10 mouse cellular contexts compared by ENCODE assay signal in genomic region chr15:84183967-84184366, GRCm38 (mm10). TPM values are rescaled to one million over a fixed set of nuclear protein-coding genes. Genes with fewer than 3 reads are reported as not detected.
DNase-seq lines count a peak whose midpoint lies in the region; ATAC-seq lines count a peak whose summit lies in the region.
"Had no signal": no experiment of that assay in that cellular context is flagged by ENCODE, and none has a peak within 500 bp of the region (broad histone marks: within the 10 kb centered on the region; RNA-seq: fewer than 3 reads in every experiment).

No protein-coding gene starts in this region.

- peak; percentile 18 for DNase-seq in gastrocnemius, adult 18-20 months (ENCODE audit: low spot score)
- DNase-seq in gastrocnemius, postnatal 25 days: no peak
- DNase-seq in ovary, adult 18-20 months (ENCODE audit: low spot score): peak; percentile 60
- DNase-seq in ovary, postnatal 36 days (ENCODE audit: low spot score): no peak
- peak; percentile 37 for DNase-seq in yolk sac, embryonic 10.5 days (ENCODE audit: low spot score)
- DNase-seq in spleen, postnatal 4 days (ENCODE audit: low spot score in 2 of 2): no peak
- DNase-seq in left cerebral cortex, postnatal 14 days (ENCODE audit: low spot score in 2 of 2): no peak
- DNase-seq: cerebellum, adult 18-20 months had no signal

- peak; percentile 33 to 38 for ATAC-seq in hematopoietic stem cell, adult 5-6 weeks (replicated peaks in 1 of 2; ENCODE audit: insufficient read depth in 1 of 2, low FRiP score in 2 of 2, low TSS enrichment in 1 of 2, low read depth in 1 of 2, poor library complexity in 2 of 2, severe bottlenecking in 2 of 2)
- ATAC-seq: forebrain, embryonic 13.5 days had no signal

- intact Hi-C loops in left cerebral cortex, postnatal 14 days (cut with DNase I): no loop called here

RNA-seq across cellular contexts. Expression of gene Samm50, which starts 8.1 kb away (rescaled TPM):
- 100 to 1,000 TPM; 174 to 210 TPM for total RNA-seq in gastrocnemius, adult 18-20 months (2021)
- total RNA-seq in gastrocnemius, postnatal 25 days (2021): 100 to 1,000 TPM; 171 to 173 TPM
- total RNA-seq in hematopoietic stem cell, adult 5-6 weeks (2017): 18.6 and 32.5 TPM in 2 replicates
- total RNA-seq in left cerebral cortex, postnatal 14 days (2021): 10 to 100 TPM; 87.9 to 94.6 TPM

RNA-seq across cellular contexts. Expression of gene Pnpla3, which starts 16.3 kb away (rescaled TPM):
- 10 to 100 TPM in 1 of 2 experiments, 1 to 10 TPM in 1; 5.0 to 10.8 TPM for total RNA-seq in gastrocnemius, adult 18-20 months (2021)
- 10 to 100 TPM in 1 of 2 experiments, 1 to 10 TPM in 1; 6.7 to 12.8 TPM for total RNA-seq in gastrocnemius, postnatal 25 days (2021)
- not detected in 2 replicates for total RNA-seq in hematopoietic stem cell, adult 5-6 weeks (2017)
- 10 to 100 TPM in 1 of 2 experiments, 1 to 10 TPM in 1; 7.6 to 10.2 TPM for total RNA-seq in left cerebral cortex, postnatal 14 days (2021)

RNA-seq across cellular contexts. Expression of gene Parvb, which starts 47.9 kb away (rescaled TPM):
- total RNA-seq in gastrocnemius, adult 18-20 months (2021): 10 to 100 TPM; 35.7 to 58.2 TPM
- total RNA-seq in gastrocnemius, postnatal 25 days (2021): 10 to 100 TPM; 51.5 to 57.7 TPM
- 0.45 and 2.5 TPM in 2 replicates for total RNA-seq in hematopoietic stem cell, adult 5-6 weeks (2017)
- 10 to 100 TPM; 28.4 to 28.7 TPM for total RNA-seq in left cerebral cortex, postnatal 14 days (2021)

Comparison
In these comparisons a context has a peak if more than half of its experiments do, and no peak if none do; other contexts are left out.
1. DNase-seq: peak in gastrocnemius, adult 18-20 months (single experiment), ovary, adult 18-20 months (single experiment) and yolk sac, embryonic 10.5 days (single experiment); none in gastrocnemius, postnatal 25 days (single experiment), ovary, postnatal 36 days (single experiment), spleen, postnatal 4 days (0 of 2) and left cerebral cortex, postnatal 14 days (0 of 2).